Mouse (Mus musculus) gastrocnemius, postnatal 4 days (tissue): Measurements from ENCODE around the gene Rybp. TPM values are rescaled to one million over a fixed set of nuclear protein-coding genes. Genes with fewer than 3 reads are reported as not detected.

Experiments used
- DNase-seq, 2 experiments: peaks; one replicate each; pipeline ENCODE4 v3.0.0; 2021 to 2022; ENCODE audit warnings: low spot score in 2 of 2, mixed read lengths in 2 of 2
- total RNA-seq, 2 experiments: library from RNA; stranded (reverse); gene quantifications; 2 replicates each; pipeline ENCODE4 v1.2.3; 2021

The Rybp gene
- total RNA-seq, 2 experiments from 2014 or later, result 13.3 to 16.4 TPM

GRCm38 (mm10) chr6:100190803-100191559 is 96.3 kb downstream of the Rybp start:
- DNase-seq, result no peak

GRCm38 (mm10) chr6:100190310-100190709 is 97.0 kb downstream of the Rybp start:
- no peak for DNase-seq

GRCm38 (mm10) chr6:100188883-100189743 is 98.2 kb downstream of the Rybp start:
- DNase-seq, result no peak

GRCm38 (mm10) chr6:100187821-100188220 is 99.5 kb downstream of the Rybp start:
- DNase-seq, result no peak

GRCm38 (mm10) chr6:100186789-100187188 is 100.5 kb downstream of the Rybp start:
- no peak for DNase-seq

- no peak for DNase-seq
Measured at GRCm38 (mm10) chr6:100185524-100185923, 101.8 kb downstream of the Rybp start.

GRCm38 (mm10) chr6:100183344-100183743 is 103.9 kb downstream of the Rybp start:
- DNase-seq, result peak; percentile 35 to 72

GRCm38 (mm10) chr6:100180883-100181262 is 106.4 kb downstream of the Rybp start:
- no peak for DNase-seq

- DNase-seq, result no peak
Measured at GRCm38 (mm10) chr6:100180213-100180882, 106.9 kb downstream of the Rybp start.

GRCm38 (mm10) chr6:100178830-100179229 is 108.5 kb downstream of the Rybp start:
- DNase-seq, result no peak
